Mouse (Mus musculus): ENCODE data around the gene Gtf2ird2.
A peak's percentile ranks its signal among the peaks of the same experiment; 100 is the strongest.

Gene Gtf2ird2

GRCm38 (mm10) chr5:134271421-134271820 is 87.6 kb downstream of the Gtf2ird2 start:
- peak; percentile 76 for DNase-seq

GRCm38 (mm10) chr5:134272761-134273160 is 88.9 kb downstream of the Gtf2ird2 start:
- peak; percentile 50 for DNase-seq

- DNase-seq, result no peak
Measured at GRCm38 (mm10) chr5:134273761-134274160, 89.9 kb downstream of the Gtf2ird2 start.
